Mouse (Mus musculus): ENCODE results near the gene Gmppa. TPM values are rescaled to one million over a fixed set of nuclear protein-coding genes. Genes with fewer than 3 reads are reported as not detected.

Gmppa gene
- 10 to 100 TPM; 44.2 to 67.2 (median 62.7) TPM for polyA plus RNA-seq (2017; shearing (Covaris generic))

DNA sequence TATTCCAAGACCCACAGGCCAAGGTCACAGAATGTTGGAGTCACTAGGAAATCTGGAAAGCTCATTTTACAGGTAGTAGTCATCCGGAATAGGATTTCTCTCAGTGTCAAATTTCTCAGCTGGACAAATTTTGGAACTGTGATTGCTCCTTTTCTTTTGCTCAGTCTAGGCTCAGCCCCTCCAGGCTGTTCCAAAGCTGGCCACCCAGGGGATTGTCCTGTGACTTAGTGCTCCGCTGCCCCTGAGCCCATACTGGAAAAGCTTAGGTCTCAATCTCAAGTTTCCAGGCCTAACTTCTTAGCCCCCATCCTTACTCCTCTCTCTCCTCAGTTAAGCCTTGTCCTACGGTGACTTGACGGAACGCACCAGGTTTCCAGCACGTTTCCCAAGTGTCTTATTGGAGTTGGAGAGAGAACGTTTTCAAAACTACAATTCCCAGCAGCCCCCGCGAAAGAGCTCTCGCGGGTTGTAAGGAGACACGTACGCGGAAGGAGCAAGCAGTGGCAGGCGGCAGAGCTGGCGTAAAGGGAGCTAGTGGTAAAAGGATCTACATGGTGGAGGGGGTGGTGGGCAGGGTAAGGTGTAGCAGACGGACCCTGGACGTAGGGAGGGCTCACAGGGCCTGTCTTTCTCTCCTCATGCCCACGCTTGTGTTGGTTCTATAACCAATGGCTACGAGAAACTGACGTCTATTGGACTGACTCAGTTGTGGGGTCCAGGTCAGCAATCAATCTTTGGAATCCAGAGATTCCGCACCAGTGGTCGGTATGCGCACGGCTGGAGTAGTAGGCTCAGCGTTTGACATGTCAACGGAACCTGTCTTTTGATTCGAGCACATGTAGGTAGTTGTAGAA, at the start of gene Gmppa:
TSS of gene Gmppa (plus strand) at position 456 of the 854 bp plus-strand sequence.
- ATAC-seq = peak; percentile 99

DNA sequence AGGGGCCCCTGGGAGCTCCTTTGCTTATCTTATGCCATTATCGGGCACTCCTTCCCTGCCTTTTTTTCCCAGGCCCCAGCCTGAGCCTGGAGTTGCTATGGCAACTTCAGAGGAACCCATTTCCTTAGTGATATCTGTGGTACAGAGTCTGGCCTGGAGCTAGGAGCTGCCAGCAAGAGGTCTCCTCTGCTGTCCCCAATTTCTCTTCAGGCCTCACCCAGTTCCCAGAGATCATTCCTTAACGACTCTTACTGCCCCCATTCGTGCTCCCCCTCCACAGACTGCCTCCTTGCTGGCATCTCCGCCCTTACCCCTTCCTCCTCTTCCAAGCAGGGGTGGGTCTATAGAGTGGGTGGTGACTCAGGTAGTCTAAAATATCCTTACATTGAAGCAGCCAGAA, 49.6 kb upstream of the Gmppa start:
- no peak for ATAC-seq

- no peak for ATAC-seq
Measured at GRCm38 (mm10) chr1:75387469-75387928, 48.2 kb upstream of the Gmppa start.

DNA sequence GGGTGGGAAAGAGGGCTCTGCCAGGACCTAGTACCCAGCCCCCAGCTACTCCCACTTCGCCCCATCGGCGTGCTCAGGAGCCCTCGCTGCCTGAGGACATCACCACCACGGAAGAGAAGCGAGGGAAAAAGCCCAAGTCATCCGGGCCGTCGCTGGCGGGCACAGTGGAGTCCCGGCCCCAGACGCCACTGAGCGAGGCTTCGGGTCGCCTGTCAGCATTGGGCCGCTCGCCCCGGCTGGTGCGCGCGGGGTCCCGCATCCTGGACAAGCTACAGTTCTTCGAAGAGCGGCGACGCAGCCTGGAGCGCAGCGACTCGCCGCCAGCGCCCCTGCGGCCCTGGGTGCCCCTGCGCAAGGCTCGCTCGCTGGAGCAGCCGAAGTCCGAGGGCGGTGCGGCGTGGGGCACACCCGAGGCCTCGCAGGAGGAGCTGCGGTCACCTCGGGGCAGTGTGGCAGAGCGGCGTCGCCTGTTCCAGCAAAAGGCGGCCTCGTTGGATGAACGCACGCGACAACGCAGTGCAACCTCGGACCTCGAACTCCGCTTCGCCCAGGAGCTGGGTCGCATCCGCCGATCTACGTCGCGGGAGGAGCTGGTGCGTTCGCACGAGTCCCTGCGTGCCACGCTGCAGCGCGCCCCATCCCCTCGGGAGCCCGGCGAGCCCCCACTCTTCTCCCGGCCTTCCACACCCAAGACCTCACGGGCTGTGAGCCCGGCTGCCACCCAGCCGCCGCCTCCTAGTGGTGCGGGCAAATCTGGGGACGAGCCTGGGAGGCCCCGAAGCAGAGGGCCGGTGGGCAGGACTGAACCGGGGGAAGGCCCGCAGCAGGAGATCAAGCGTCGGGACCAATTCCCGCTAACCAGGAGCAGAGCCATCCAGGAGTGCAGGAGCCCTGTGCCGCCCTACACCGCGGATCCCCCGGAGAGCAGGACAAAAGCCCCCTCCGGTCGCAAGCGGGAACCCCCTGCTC, 47.5 kb upstream of the Gmppa start:
- no peak for ATAC-seq

DNA sequence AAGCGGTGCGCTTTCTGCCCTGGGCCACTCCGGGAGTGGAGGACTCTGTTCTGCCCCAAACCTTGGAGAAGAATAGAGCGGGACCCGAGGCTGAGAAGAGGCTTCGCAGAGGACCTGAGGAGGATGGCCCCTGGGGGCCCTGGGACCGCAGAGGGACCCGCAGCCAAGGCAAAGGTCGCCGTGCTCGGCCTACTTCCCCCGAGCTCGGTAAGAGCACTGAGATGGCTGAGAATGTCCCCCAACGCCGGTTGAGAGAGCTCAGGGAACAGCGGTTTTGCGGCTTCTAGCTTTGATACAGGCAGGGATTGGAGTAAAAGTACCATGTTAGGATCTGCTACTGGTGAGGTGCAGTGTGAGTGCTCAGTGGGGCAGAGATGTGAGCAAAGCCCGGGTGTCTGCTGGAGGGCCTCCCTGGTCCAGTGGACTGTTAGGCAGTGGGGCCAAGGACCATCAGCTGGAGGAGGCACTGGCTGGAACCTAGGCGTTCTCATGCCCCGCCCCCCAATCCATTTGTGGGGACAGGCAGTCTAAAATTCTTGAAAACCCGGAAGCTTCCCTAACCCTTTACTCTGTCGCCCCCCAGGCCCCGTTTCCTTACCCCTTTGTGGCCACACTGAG, 46.7 kb upstream of the Gmppa start:
- no peak for ATAC-seq

- ATAC-seq = no peak
Measured at GRCm38 (mm10) chr1:75393139-75393538, 42.6 kb upstream of the Gmppa start.

DNA sequence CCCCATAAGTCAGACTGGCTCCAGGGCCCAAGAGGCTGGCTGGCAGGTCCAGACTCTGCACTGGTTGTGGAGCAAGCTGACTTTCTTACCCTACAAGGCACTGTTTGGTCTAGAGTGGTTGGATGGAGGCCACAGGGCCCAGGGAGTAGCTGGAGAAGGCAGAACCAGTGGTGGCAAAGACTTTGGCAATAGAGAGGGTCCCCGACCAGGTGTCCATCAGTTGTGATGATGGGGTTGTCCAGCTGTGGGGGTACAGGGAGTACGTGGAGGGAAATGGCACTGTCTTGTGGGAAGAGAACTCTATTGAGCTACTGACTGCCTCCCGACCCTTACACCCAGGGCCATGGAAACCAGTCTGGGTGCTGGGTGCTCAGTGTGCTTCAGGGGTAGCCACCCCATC, 41.9 kb upstream of the Gmppa start:
- no peak for ATAC-seq

DNA sequence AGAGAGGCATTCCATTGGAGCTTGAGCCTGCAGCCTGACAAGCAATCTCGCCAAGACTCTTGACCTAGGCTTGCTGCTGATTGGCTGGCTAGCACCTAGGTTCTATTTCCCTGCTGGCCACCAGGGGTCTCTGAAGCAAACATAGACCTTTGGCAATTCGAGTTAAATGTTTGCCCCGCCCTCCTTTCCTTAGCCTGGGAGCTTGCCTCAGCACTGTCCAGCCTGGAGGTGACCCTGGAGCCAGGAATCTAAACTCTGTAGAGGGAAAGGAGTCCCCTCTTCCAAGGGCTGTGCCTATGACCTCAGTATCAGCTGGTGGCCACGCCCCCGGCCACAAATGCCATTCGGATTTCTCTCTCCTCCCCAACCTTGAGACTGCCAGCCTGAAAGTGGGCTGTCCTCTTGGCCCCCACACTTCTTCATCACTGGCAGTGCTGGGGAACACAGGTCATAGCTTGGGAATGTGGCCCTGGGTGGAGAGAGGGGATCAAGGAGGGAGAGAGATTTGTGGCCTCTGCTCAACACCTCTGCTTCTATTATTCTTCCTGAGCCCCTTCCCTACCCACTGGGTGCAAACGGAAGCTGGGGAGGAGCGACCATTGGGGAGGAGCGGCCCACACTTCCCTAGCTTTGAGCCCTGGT, 36.8 kb upstream of the Gmppa start:
- peak; percentile 63 for ATAC-seq

DNA sequence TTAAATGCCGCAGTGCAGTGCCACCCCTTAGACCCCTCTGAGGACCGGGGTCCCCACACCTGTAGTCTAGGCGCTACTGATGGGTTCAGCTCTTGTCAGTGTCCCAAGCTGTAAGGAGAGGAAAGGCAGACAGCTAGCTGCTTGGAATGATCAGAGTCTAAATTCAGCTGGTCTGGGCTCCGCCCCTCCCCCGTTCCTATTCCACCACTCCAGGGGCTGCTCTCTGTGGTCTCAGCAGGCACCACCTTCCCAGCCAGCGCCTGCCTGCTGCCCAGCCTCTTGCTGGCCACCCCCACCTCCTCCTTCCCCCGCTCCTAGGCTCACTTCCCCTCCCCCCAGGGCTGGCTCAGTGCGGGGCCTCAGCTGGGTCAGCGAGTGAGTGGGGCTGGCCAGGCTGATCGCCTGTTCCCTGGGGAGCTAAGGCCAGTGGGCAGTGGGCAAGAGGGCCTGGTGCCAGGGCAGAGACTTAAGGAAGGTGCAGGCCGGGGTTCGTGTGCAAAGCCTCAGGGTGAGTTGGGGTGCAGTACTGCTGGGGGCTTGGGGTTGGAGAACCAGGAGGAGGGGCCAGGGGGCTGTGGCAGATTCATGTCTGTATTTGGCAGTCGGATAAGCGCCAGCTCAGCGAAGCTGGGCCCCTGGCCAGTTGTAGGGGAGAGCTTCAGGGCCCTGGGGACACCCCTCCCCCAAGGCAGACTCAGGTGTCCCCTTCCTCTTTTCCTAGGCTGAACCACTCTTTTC, 35.8 kb upstream of the Gmppa start:
- ATAC-seq = no peak

DNA sequence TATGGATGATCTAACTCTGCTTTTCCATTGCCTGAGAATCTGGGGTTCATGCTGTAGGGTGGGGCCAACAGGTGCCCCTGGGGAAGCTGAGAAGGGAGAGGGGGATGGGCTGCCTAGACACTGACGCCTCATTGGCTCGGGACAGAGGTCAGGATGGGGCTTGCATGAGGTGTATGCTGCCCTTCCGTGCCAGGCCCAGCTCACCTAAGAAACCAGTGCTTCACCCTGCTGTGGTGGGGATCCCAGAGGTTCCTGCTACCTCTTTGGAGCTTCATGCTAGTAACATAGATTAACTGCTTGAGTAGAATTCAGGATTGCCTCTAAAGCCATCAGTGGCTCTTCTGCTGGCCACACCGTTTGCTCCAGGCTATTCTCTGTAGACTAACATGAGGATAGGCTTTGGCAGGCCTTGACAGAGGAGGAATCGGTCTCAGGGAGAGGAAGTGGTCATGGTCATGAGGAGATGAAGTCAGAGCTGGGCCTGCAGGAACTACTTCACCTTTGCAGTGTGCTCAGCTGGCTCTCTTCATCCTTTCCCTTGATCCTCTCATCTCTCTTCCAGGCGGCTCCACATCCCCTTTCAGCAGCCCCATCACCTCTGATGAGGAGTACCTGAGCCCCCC, 35.1 kb upstream of the Gmppa start:
- ATAC-seq = no peak

GRCm38 (mm10) chr1:75405547-75405946, 30.2 kb upstream of the Gmppa start:
- no peak for ATAC-seq

GRCm38 (mm10) chr1:75406173-75406572, 29.6 kb upstream of the Gmppa start:
- no peak for ATAC-seq

DNA sequence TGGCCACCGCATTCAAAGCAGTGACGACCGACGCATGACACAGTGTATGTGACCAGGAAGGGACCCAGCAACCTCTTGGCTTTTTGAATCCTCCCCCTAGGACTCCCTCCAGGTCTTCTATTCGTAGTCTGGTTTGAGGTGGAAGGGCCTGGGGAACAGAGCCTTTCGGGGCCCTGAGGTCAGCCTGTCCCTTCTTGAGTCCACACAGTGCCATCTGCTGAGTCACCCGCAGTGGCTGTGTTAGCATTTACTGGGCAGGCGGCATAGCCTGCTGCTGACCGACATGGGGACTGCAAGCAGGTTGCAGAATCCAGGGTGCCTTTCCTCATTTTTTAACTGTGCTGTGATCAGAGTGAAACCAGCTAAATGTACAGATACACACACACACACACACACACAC, 28.7 kb upstream of the Gmppa start:
- ATAC-seq = no peak

GRCm38 (mm10) chr1:75408210-75408609, 27.5 kb upstream of the Gmppa start:
- ATAC-seq = no peak

DNA sequence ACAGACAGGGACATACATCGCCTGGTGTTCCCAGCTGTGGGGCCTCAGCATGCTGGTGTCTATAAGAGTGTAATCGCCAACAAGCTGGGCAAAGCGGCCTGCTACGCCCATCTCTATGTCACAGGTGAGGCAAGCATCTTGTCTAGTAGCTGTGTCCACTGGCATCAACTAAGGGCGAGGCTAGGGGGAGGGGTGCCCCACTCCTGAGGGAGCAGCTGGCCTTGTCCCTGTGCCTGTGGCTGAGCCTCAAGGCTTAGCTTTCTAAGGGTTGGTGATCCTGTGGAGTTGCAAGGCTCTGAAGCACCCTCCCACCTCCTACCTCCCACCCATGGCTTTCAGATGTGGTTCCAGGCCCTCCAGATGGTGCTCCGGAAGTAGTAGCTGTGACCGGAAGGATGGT, 25.8 kb upstream of the Gmppa start:
- no peak for ATAC-seq

GRCm38 (mm10) chr1:75412196-75412595, 23.5 kb upstream of the Gmppa start:
- ATAC-seq = no peak

GRCm38 (mm10) chr1:75413749-75414148, 22.0 kb upstream of the Gmppa start:
- ATAC-seq = no peak

- no peak for ATAC-seq
Measured at GRCm38 (mm10) chr1:75421794-75422193, 13.9 kb upstream of the Gmppa start.

DNA sequence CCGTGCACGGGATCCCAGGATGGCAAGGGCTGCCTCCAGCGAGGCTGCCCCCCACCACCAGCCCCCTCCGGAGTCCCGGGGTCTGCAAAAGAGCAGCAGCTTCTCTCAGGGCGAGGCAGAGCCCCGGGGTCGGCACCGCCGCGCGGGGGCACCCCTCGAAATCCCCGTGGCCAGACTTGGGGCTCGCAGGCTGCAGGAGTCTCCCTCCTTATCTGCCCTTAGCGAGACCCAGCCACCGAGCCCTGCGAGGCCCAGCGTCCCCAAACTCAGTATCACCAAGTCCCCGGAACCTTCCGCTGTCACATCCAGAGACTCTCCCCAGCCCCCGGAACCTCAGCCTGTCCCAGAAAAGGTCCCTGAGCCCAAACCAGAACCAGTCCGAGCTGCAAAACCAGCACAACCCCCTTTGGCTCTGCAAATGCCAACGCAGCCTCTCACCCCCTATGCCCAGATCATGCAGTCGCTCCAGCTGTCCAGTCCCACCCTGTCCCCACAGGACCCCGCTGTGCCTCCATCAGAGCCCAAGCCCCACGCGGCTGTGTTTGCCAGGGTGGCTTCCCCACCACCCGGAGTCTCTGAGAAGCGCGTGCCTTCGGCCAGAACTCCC, 13.4 kb upstream of the Gmppa start:
- ATAC-seq = no peak

- ATAC-seq = no peak
Measured at GRCm38 (mm10) chr1:75422823-75423471, 12.8 kb upstream of the Gmppa start.
